Mouse (Mus musculus) stomach, postnatal 0 days (tissue): Measurements from ENCODE around the gene Irak2.

Experiments
- CTCF ChIP-seq: IDR thresholded peaks from 2 replicates; pipeline ENCODE4 v1.5.1; 2016; ENCODE audit warnings: antibody characterized with exemption, low read depth, mild to moderate bottlenecking, moderate library complexity
- EP300 ChIP-seq: optimal IDR thresholded peaks from 2 replicates; pipeline ENCODE3; 2016; ENCODE audit warnings: antibody characterized with exemption

GRCm38 (mm10) chr6:113695766-113696355 lies 57.6 kb downstream of the Irak2 start:
- TF ChIP-seq CTCF (no peak), EP300 (no peak)
